Mouse (Mus musculus): ENCODE results near the gene Trp63.
A peak's percentile ranks its signal among the peaks of the same experiment; 100 is the strongest.

Gene Trp63

DNA sequence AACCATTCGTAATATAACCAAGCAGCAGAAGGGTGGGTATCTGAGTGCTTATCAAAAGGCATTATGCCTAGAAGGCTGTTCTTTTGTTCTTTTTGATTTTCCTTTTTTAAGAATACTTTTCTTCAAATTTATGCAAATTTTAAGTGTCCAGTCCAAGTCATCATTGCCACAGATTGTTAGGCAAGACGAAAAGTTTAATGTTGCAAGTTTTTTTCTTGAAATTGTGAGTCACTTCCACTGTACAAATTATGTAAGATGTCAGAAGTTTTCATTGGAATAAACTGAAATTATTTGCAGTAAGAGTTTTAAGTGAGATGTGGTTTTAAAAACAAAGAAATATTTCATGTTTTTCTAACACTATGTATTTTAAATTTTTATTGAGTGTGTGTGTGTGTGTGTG, 100.7 kb downstream of the Trp63 start:
- no peak for DNase-seq

- no peak for DNase-seq
Measured at GRCm38 (mm10) chr16:25786457-25786856, 102.9 kb downstream of the Trp63 start.

DNA sequence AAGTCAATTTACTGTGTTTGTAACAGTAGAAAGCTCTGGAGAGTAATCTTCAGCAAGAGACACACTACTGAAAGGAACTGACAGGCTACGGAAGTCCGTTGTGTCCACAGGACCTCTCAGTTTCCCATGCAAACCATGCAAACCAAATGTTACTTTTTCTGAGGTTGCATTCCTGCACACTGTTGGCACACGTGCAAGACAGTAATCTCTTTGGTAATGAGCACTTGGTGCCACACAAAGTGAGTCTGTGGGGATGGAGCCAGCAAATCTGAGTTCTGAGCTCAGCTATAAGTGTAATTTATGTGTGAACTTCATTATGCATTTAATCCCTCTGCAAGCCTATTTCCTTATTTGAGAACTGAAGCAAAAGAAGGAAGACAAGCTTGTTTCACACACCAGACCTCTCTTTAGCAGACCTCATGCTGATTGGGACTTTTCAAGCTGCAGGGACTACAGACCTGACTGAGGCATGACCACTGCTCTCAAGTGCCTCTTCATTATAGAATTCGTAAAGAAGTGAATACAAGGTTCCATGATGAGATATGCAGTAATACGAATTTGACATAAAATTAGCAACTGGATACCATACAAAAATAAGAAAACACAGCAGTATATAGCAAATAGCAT, 109.2 kb downstream of the Trp63 start:
- DNase-seq = no peak

DNA sequence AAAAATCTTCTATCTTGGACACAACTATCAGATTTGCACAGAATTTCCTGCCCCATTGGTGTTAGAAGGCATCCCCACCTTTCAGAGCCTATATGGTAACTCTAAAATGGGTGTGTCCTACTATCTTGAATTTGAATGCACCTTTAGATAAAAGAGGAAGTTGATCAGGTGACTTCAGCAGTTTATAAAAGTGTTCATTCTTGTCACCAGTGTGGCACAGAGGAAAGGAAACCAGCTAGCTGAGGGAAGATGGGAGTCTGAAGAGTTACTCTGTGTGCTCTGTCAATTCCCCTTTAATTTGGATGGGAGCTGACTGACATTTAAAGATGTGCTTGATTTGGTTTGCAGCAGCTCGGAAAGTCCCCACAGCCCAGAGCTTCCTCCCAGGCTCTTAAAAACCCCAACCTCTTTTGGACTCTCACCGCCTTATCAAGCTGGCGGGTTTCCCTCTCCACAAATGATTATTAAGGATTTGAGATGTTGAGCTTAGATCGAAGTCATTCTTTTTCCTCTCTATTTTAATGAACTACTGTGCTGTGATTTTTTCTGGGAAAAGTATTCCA, 114.2 kb downstream of the Trp63 start:
- no peak for DNase-seq

- DNase-seq = no peak
Measured at GRCm38 (mm10) chr16:25799618-25800017, 116.1 kb downstream of the Trp63 start.

GRCm38 (mm10) chr16:25804955-25805354, 121.4 kb downstream of the Trp63 start:
- DNase-seq = peak; percentile 63 to 64

GRCm38 (mm10) chr16:25807116-25807515, 123.6 kb downstream of the Trp63 start:
- no peak for DNase-seq

DNA sequence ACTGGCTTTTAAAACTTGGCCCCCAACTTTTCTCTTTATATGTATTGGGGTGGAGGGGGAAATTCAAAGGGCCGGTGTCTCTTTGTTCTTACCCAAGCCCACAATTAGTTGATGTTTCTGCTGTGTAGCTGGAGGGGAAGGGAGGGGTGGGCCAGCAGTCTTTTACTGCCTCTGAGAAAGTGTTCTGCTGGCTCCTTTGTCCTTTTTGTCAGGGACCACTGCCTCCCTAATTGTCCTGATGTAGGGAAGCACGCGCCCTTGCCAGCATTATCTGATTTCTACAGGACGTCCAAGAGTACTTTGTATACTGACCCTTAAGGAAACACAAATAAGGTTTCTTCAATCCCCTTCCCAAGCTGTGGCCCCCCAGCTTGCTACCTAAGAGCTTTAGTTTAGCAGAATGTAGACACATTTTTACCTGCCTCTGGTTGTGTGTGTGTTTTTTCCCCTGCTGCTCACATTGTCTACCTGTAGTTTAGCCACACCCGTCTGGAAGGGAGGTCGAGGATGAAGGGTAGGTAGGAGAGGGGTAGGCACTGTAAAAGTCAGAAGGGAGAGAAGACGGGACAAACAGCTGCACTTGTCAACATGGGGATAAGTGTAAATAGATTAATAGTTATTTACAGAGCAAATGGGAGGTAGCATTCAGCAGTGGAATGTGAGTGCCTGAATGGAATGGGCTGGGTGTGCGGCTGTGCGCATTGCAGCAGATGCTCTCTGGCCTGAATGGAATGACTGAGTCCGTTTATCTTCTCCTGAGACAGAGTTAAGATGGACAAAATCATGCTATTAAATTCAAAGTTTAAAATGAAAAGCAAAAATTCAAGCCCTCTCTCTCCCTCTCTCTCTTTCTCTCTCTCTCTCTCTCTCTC, 134.4 kb downstream of the Trp63 start:
- DNase-seq = no peak

DNA sequence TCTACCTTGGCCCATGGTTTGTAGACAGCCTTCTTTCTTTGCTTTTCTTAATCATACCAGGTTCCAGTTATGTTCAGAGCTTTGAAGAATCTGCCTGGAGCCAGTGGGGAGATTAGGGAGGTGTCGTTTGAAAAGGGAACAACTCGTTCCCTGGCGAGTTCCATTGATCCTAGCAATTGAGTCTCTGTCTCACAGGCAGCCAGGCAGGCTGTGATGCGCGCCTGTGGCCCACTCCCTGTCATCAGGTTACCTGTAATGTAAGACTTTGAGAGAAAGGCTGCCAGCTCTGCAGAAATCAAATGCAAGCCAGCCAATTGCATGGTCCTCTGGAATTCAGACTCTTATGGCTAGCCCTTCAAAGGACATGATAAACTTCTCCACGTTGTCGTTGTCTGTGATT, 142.5 kb downstream of the Trp63 start:
- DNase-seq = no peak

DNA sequence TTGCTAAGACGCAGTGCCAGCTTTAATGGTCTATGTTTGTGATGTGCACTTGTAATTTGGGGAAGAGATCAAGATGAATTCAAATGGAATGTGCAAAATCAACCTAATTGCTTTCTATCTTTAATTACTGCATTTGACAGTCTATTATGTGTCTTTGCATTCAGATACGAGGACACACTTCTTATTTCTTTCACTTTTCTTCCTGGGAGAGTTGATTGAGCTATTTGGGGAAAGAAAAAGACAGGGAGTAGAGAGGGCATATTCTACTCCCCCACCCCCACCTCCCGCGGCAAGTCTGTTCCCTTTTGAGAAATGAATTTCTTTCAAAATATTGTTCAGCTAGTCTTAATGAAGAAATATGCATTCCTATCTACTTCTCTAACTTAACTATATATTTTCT, 149.0 kb downstream of the Trp63 start:
- DNase-seq = no peak

DNA sequence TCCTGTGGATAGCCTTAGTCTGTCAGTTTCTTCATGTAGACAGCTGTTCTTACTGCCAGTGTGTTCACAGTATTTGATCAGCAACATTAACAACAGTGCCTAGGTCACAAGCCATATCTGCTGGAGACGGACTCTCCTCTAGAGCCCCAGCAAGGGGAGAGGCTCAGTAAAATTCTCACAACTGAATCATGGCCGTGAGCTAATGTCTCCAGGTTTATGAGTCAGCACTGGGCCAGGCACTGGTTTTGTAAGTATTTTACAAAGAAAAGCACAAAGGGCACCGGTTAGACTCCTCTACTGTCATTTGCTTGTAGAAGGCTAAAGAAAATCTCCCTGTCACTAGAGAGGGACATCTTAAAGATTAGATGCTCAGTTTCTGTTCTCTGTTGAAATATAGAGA, 151.7 kb downstream of the Trp63 start:
- no peak for DNase-seq

- no peak for DNase-seq
Measured at GRCm38 (mm10) chr16:25835723-25836122, 152.2 kb downstream of the Trp63 start.

DNA sequence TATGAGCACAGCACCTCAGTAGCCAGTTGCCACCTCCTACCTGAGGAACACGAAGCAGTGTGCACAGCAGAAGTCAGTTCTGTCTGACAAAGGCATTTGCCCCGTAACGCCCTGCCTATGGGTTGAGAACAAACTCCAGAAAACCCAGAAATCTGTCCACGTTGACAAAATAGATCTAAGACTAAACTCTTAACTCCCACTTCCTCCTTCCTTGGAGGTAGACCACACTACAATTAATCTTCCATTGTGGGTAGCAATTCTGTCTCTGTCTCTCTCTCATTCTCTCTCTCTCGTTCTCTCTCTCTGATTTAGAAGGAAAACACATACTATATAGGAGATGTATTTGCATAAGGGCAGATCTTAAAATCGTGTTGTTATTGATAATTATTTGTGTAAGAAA, 159.4 kb downstream of the Trp63 start:
- no peak for DNase-seq

DNA sequence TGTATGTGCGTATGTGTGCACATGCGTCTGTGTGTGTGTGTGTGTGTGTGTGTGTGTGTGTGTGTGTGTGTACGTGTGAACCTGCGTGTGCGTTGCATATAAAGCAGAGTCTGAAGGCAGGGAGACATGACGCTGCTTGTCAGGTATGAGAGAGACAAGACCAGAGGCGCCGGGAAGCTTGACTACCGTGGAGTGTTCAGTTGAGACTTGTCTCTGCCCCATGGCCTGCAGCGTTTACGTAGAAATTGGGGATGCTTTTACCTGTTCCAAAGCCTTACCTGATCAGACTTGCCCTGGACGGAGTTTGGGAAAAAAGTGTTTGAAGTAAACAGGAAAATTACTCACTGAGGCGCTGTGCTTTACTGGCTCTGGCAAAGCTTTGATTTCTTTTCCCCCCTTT, 160.1 kb downstream of the Trp63 start:
- no peak for DNase-seq

- DNase-seq = no peak
Measured at GRCm38 (mm10) chr16:25846611-25847010, 163.0 kb downstream of the Trp63 start.

- no peak for DNase-seq
Measured at GRCm38 (mm10) chr16:25848474-25848873, 164.9 kb downstream of the Trp63 start.

GRCm38 (mm10) chr16:25849593-25850464, 166.3 kb downstream of the Trp63 start:
- DNase-seq = no peak

DNA sequence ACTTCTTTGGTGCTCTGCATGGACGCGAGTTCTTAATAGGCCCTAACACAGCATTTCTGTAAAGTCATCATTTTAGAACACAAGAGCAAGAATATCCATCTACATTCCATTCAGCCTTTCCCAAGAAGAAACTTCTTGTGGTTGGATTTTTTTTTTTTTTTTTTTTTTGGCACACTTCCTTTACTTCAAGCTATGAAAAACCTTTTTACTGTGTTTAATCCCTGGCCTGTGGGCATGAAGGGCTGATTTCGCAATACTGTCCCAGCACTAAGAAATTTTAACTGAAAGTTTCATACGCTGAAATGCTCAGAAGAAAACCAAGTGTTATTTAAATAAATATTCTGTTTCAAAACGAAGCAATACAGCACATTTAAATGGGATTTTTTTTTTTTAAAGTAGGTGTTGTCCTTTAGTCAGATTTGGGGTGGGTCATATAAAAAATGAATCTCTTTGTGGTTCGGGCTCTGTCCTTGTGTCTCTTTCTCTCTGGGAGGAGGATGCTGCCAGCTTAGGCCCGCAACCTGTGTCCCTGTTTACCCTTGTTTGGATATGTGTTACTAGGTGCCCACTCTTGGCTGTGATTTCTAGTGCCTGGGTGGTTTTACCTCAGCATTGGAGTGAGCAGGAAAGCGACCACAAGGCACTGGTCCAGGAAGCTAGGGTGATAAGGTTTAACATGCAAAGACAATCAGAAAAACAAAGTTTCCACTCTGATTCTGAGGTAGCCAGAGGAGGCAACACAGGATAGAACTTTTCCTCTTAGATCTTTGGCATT, 177.4 kb downstream of the Trp63 start:
- DNase-seq = no peak

- DNase-seq = no peak
Measured at GRCm38 (mm10) chr16:25865096-25865869, 181.7 kb downstream of the Trp63 start.

DNA sequence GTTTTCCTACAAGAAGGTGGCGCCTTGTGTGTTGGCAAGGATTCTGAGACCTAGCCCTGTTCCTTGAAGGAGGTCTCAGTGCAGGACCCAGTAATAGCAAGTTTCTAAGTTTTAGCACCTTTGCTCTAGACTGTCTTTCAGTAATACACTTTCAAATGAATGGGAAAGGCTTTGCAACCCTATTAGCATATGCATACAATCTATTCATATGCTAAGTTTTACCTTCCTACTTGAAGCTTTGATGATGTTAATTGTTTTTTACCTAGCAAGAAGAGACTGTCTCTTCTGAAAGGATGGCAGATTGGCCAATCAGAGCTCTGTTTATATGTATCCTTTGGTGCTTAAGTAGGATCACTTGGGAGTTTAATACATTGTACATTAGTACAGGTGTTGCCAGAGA, 187.9 kb downstream of the Trp63 start:
- no peak for DNase-seq

DNA sequence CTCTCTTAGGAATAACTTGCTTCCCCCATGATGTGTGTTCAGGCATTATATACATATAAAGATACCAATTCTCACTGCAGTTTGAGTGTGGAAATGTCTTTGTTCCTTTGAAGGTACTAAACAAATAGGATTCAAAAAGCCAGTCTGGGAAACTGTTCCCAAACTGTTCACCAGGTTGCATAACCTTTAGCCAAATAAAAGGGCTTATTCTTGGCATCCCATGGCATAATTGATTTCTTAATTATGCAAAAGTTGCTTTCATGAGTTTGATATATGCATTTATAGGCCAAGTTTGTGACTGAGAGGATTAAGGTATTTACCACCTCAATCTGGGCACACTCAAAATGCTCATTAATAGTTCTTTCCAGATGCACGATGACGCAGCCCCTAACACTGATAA, 192.1 kb downstream of the Trp63 start:
- DNase-seq = no peak
